Mouse (Mus musculus) limb, embryonic 15.5 days (tissue): Measurements from ENCODE around the gene Ldb2. TPM values are rescaled to one million over a fixed set of nuclear protein-coding genes. Genes with fewer than 3 reads are reported as not detected.

ENCODE experiments used
- ATAC-seq: fragments of 200-750 bp; cut with Nextera tagmentation; 2 replicates; pipeline ENCODE4 v1.8.0; 2017; ENCODE audit warnings: low read depth, moderate TSS enrichment; ENCODE audit not compliant: insufficient number of reproducible peaks, low FRiP score, low TSS enrichment
- H3K27ac ChIP-seq: fragments of 300-500 bp; sonication (generic); 2 replicates; pipeline ENCODE4 v1.5.1; 2015; ENCODE audit warnings: moderate library complexity, mild to moderate bottlenecking, inconsistent platforms
- H3K27me3 ChIP-seq: fragments of 300-500 bp; sonication (generic); 2 replicates; pipeline ENCODE4 v1.6.1; 2015; ENCODE audit warnings: inconsistent platforms
- H3K36me3 ChIP-seq: fragments of 300-500 bp; sonication (generic); 2 replicates; pipeline ENCODE4 v1.6.1; 2015; ENCODE audit warnings: inconsistent platforms
- H3K4me1 ChIP-seq: fragments of 300-500 bp; sonication (generic); 2 replicates; pipeline ENCODE4 v1.6.1; 2015; ENCODE audit warnings: inconsistent platforms
- H3K4me2 ChIP-seq: fragments of 300-500 bp; sonication (generic); 2 replicates; pipeline ENCODE4 v1.6.1; 2015; ENCODE audit warnings: mild to moderate bottlenecking, inconsistent platforms
- H3K4me3 ChIP-seq: fragments of 300-500 bp; sonication (generic); 2 replicates; pipeline ENCODE4 v1.5.1; 2015; ENCODE audit warnings: mild to moderate bottlenecking, inconsistent platforms
- H3K9ac ChIP-seq: fragments of 300-500 bp; sonication (generic); 2 replicates; pipeline ENCODE4 v1.6.1; 2015; ENCODE audit warnings: inconsistent platforms
- H3K9me3 ChIP-seq: fragments of 300-500 bp; sonication (generic); 2 replicates; pipeline ENCODE4 v1.6.1; 2016; ENCODE audit warnings: inconsistent platforms
- WGBS: fragments of 180-500 bp; shearing (Covaris S2); methylation state at CpG from one replicate; pipeline ENCODE4 v1.1.7; 2015; 5-methylcytosine and 5-hydroxymethylcytosine counted together
- polyA plus RNA-seq: library from polyadenylated mRNA; unstranded; fragments of >200 nt; fragmentation: Nextera tagmentation; extraction: Ambion mirVana; gene quantifications from 2 replicates; pipeline ENCODE4 v1.2.1, GENCODE M21; 2015

The Ldb2 gene
- polyA plus RNA-seq, 1 experiment from 2014 or later, result 57.9 TPM

DNA sequence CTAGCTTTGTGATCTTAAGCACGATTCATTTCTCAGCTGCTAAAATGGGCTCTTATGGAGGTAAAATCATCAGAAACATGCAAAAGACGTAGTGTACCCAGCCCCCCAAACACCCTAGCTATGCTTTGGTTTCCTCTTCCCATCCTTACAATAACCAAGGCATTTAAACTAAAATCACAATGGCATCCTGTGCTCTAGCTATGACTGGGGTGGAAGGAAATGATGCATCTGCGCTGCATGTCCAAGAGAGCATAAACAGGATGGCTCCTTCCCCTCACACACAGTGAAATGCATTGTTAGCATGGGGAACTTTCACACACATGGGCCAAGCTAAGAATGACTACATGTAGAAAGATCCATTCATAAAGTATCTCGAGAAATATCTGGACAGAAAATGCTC is 40.3 kb downstream of the Ldb2 start:
- H3K27me3 ChIP-seq, result no peaks in the 10 kb centered on the region
- WGBS, result 81% methylated on average over 4 of the region's 4 CpGs

DNA sequence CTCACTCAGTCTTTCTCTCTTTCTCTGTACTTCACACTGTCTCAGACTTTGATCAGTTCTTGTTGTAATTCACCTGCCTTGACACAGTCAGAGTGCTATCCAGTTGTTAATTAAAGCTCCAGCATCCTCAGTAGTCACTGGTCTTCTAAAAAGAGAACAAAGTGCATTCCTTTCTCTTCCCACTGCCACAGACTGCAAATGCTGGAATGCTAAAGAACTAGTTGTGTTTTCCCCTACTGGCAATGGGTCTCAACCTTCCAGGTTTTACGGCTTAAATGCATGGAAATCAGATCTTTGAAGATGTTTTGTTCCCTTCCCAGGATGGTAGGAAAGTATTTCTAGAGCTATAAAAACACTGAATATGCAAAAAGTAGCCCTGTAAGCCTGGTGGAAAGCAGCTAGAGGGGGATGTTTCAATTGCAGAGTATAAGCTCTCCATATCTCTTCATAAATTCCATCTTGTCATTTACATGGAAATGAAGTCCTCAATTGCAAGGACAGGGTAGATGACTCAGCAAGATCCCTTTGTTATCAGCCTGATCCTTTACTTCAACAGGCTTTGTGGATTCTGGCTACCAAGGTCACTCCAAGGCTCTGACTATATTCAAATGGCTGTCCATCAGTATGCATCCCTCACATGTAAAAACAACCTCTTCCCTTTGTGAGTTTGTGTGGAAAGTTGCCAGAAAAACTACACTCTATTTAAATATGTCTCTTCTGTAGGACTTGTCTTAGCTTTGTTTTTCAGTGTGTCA is 45.1 kb downstream of the Ldb2 start:
- H3K9ac ChIP-seq, result no peak overlapping the region
- no peak overlapping the region for H3K27ac ChIP-seq
- H3K4me3 ChIP-seq, result no peak overlapping the region
- no peaks in the 10 kb centered on the region for H3K4me1 ChIP-seq
- ATAC-seq, result no peak
- no peaks in the 10 kb centered on the region; the same call in 1 of the 2 replicates for H3K9me3 ChIP-seq
- H3K27me3 ChIP-seq, result no peaks in the 10 kb centered on the region
- WGBS, result 62% methylated on average over 1 of the region's 1 CpGs
- H3K4me2 ChIP-seq, result no peak overlapping the region
- no peaks in the 10 kb centered on the region for H3K36me3 ChIP-seq

More for the DNA sequence above, 40.3 kb downstream of the Ldb2 start:
- ATAC-seq, result no peak
- H3K36me3 ChIP-seq, result no peaks in the 10 kb centered on the region
- H3K27ac ChIP-seq, result no peak overlapping the region
- no peak overlapping the region for H3K4me2 ChIP-seq
- H3K9ac ChIP-seq, result no peak overlapping the region
- no peak overlapping the region for H3K4me3 ChIP-seq
- no peaks in the 10 kb centered on the region for H3K4me1 ChIP-seq
- no peaks in the 10 kb centered on the region for H3K9me3 ChIP-seq

DNA sequence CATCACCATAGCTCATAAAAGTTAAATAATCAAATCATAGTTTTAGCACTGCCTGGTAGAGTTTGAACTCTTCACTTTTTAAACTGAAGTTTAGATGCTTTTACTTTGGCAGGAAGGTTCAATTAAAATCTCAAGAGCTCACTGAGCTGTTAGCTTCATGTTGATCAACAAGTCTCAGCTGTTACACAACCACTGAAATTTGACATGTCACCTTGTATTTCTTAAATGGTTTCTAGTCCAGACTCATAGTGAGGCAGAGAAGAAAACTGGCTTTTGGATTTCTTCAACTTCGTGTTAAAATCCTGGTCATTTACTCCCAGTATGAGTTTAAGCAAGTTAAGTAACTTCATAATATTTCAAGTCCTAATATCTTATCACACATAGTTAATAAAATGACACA is 53.8 kb downstream of the Ldb2 start:
- WGBS, result 66% methylated on average over 1 of the region's 1 CpGs
- H3K36me3 ChIP-seq, result no peaks in the 10 kb centered on the region
- no peak overlapping the region for H3K4me3 ChIP-seq
- no peak overlapping the region for H3K9ac ChIP-seq
- ATAC-seq, result no peak
- H3K4me2 ChIP-seq, result no peak overlapping the region
- no peak overlapping the region for H3K27ac ChIP-seq
- no peaks in the 10 kb centered on the region for H3K27me3 ChIP-seq
- H3K9me3 ChIP-seq, result no peaks in the 10 kb centered on the region
- no peaks in the 10 kb centered on the region for H3K4me1 ChIP-seq

DNA sequence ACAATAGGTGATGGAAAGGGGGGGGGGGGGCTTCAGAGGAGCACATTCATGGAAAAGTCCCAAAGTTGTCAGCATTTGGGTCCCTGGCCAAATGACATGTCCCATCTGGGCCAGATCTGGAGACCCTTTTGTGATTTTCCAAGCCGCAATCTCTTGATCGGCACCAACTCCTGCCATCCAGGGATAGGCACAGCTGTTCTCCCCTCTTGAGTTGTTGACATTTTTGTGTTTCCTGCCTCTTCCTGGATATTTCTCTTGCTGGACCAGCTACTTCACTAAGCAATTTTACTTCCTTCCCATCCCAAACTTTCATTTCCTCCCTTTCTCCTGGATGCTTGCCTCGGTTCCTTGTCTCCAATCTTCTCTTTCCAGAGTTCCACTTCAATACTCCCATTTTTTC is 63.1 kb downstream of the Ldb2 start:
- H3K4me2 ChIP-seq, result no peak overlapping the region
- H3K4me1 ChIP-seq, result no peaks in the 10 kb centered on the region
- no peaks in the 10 kb centered on the region for H3K9me3 ChIP-seq
- WGBS, result 86% methylated on average over 3 of the region's 3 CpGs
- no peak overlapping the region for H3K9ac ChIP-seq
- no peaks in the 10 kb centered on the region for H3K36me3 ChIP-seq
- H3K4me3 ChIP-seq, result no peak overlapping the region
- no peak for ATAC-seq
- no peaks in the 10 kb centered on the region for H3K27me3 ChIP-seq
- H3K27ac ChIP-seq, result no peak overlapping the region

DNA sequence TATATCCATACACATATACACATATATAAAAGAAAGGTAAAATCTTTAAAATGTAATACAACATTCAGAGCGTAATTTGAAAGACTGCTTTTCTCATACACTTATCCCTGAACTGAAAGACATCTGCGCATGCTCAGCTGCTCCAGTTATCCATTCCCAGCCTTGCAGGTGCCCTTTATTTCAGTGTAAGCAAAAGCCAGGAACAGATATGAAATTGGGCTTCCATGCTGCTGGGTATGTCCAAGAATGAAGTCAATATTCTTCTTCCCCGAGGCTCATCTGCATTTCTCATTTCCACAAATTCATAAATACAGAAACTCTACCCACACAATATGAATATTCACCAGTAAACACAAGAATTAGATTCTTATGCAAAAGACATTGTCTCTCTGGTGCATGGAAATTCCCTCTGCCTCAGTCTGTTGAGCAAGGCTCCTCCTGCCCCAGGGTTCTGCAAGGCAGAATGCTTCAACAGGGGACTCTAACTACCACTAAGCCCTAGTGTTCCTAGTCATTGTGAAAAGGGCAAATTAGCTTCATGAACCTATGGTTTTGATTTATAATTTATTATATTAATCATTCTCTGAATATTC is 65.3 kb downstream of the Ldb2 start:
- Histone ChIP-seq H3K27ac (no peak overlapping the region), H3K4me2 (no peak overlapping the region), H3K27me3 (no peaks in the 10 kb centered on the region), H3K36me3 (no peaks in the 10 kb centered on the region), H3K9ac (no peak overlapping the region), H3K4me1 (no peaks in the 10 kb centered on the region), H3K9me3 (no peaks in the 10 kb centered on the region), H3K4me3 (no peak overlapping the region)
- WGBS, result 90% methylated on average over 3 of the region's 3 CpGs
- ATAC-seq, result no peak

DNA sequence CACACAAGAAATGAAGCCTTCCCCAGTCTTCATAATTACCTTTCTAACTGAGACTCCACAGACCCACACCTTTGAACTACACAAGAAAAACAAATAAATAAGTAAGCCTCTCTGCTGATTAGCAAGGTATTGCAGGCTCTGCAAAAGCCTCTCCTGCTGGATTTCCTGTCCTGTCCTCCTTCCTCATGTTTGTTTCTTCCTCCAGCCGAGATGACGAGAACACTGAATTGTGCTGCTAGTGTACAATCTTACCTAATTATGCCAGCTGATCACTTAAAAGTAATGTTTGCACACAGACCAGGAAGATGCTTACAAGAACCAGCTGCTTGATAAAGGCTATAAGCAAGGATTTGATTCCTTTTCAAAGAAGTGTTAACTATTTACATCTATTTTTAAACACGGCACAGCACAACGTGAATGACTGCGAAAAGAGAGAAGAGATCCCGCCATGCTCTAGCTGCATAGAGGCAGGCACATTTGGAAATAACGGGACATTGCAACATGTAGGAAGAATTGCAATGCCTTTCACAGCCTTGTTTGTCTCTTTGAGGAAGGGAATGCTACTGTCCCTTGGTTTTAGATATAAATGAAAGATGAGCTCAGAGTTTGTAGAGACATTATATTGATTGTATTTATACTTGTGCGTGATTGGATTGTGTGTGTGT is 69.7 kb downstream of the Ldb2 start:
- no peak overlapping the region for H3K27ac ChIP-seq
- no peak overlapping the region for H3K4me3 ChIP-seq
- H3K9ac ChIP-seq, result no peak overlapping the region
- no peak overlapping the region for H3K4me2 ChIP-seq
- no peaks in the 10 kb centered on the region for H3K4me1 ChIP-seq
- H3K27me3 ChIP-seq, result no peaks in the 10 kb centered on the region
- no peaks in the 10 kb centered on the region for H3K9me3 ChIP-seq
- WGBS, result 66% methylated on average over 8 of the region's 8 CpGs
- H3K36me3 ChIP-seq, result no peaks in the 10 kb centered on the region
- no peak for ATAC-seq

DNA sequence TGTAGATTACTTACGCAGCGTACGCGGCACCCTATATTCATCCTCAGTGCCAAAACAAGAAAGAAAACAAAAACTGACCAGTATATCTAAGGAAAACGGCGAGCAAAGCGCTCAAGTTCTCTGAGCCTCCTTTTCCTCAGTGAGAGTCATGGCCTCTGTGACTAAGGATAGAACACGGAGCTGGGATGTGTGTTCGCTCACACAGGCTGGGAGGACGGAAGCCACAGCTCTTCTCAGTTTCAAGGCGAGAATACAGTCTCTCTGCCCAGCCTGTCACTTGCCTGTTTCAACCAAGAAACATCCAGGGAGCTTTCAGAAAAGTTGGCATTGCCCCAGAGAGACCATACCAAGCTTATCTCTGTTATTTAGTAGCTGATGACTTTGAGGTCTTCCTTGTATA is 71.5 kb downstream of the Ldb2 start:
- ATAC-seq, result no peak
- WGBS, result 87% methylated on average over 11 of the region's 11 CpGs
- Histone ChIP-seq H3K4me3 (no peak overlapping the region), H3K4me1 (no peaks in the 10 kb centered on the region; the same call in 1 of the 2 replicates), H3K27ac (no peak overlapping the region), H3K9ac (no peak overlapping the region), H3K9me3 (no peaks in the 10 kb centered on the region), H3K27me3 (no peaks in the 10 kb centered on the region), H3K4me2 (no peak overlapping the region), H3K36me3 (no peaks in the 10 kb centered on the region)

DNA sequence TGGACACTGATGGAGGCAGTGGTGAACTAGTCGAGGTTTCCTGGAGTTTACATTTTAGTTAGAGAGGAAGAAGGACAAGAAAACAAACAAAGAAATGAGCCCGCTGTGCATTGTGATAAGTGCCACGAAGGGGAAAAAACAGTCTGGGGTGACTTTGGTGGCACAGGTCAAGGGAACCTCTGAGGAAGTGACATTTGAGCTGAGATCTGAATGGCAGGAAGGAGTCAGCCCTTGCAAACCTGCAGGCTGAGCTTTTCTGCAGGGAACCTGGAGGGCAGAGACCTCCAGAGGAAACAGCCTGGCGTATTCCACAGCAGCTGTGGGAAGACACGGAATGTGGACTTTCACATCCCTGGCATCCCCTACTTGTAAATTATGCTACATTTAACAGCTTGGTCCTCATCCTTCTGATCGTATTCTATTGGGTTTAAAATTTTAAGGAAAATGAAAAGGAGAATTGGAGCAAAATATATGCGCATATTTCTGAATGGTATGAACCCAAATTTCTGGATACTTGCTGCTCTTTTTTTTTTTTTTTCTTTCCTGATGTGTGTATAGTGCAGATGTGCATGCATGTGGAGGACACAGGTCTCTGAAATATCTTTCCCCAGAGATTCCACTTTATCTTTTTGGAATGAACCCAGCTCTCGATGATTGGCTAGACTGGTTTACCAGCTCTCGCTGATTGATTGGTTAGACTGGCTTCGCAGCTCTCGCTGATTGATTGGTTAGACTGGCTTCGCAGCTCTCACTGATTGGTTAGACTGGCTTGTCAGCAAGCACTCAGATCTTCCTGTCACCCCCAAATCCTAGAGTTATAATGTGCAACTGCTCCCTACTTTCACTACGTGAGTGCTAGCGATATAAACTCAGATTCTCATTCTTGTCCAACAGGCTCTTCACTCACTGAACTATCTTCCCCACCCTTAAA is 72.7 kb downstream of the Ldb2 start:
- no peak overlapping the region for H3K4me3 ChIP-seq
- 66% methylated on average over 14 of the region's 14 CpGs for WGBS
- no peak overlapping the region for H3K9ac ChIP-seq
- no peaks in the 10 kb centered on the region for H3K36me3 ChIP-seq
- no peak overlapping the region for H3K4me2 ChIP-seq
- no peaks in the 10 kb centered on the region; the same call in 1 of the 2 replicates for H3K4me1 ChIP-seq
- H3K27me3 ChIP-seq, result no peaks in the 10 kb centered on the region
- no peak for ATAC-seq
- H3K27ac ChIP-seq, result no peak overlapping the region
- H3K9me3 ChIP-seq, result no peaks in the 10 kb centered on the region

DNA sequence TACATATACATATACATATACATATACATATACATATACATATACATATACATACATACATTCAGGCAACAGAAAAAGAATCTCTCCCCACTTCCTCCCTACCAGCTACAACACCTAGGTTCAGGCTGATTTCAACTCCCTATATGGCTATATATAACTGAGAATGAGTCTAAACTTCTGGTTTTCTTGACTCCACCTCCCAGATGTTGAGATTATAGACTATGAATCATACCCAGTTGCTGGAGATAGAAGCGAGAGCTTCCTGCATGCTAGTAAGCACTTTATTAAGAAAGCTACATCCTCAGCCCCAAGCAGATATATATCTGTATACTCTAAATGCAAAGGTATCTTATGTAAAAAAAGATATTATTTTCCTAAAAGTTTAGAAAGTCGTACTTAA is 74.0 kb downstream of the Ldb2 start:
- WGBS, result 86% methylated on average over 2 of the region's 2 CpGs
- no peaks in the 10 kb centered on the region for H3K36me3 ChIP-seq
- no peak for ATAC-seq
- H3K27me3 ChIP-seq, result no peaks in the 10 kb centered on the region
- no peak overlapping the region for H3K27ac ChIP-seq
- H3K9me3 ChIP-seq, result no peaks in the 10 kb centered on the region
- H3K4me2 ChIP-seq, result no peak overlapping the region
- no peaks in the 10 kb centered on the region; the same call in 1 of the 2 replicates for H3K4me1 ChIP-seq
- no peak overlapping the region for H3K4me3 ChIP-seq
- H3K9ac ChIP-seq, result no peak overlapping the region

DNA sequence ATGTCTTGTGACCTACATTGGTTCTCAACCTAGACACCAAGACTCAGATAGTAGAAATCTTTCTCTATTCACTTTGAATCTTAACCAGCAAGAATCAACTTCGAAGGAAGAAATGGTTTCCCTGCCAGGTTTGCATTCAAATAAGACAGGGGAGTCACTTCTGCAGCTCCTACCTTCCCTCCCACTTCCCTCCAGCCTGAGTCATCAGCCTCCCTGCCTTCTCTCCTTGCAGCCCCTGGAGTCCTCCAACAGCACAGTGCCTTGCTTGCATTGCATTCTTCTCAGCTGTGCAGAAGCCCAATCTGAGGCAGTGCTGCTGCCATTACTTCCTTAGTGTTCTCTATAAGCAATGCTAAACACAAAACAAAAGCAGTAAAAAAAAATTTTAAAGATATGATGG is 79.6 kb downstream of the Ldb2 start:
- WGBS, result 87% methylated on average over 1 of the region's 1 CpGs
- no peak for ATAC-seq
- H3K9me3 ChIP-seq, result no peaks in the 10 kb centered on the region

DNA sequence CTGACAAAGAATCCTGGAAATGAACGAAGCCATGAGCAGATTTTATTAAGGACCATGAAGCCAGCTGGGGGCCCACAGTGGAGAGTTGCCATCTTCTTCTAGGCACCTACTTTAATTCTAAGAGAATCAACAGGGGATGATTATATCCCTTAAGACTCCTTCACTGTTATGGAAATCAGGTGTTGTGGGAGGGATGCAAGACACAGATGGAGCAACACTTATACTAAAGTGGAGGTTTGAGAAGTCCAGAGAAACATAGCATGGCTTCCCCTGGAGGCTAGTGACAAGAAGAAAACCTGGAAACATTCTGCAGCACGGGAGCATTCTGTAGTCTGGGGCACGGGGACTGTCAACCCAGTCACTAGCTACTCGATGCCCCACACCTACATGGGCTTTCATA is 85.0 kb downstream of the Ldb2 start:
- Histone ChIP-seq H3K4me3 (no peak overlapping the region), H3K27ac (no peak overlapping the region), H3K27me3 (no peaks in the 10 kb centered on the region), H3K4me2 (no peak overlapping the region), H3K4me1 (peaks cover 10% of the 10 kb centered on the region), H3K9me3 (no peaks in the 10 kb centered on the region), H3K9ac (no peak overlapping the region), H3K36me3 (no peaks in the 10 kb centered on the region)
- no peak for ATAC-seq
- WGBS, result 47% methylated on average over 4 of the region's 4 CpGs

More for the DNA sequence above, 79.6 kb downstream of the Ldb2 start:
- no peaks in the 10 kb centered on the region; the same call in 1 of the 2 replicates for H3K4me1 ChIP-seq
- H3K36me3 ChIP-seq, result no peaks in the 10 kb centered on the region
- H3K9ac ChIP-seq, result no peak overlapping the region
- no peak overlapping the region for H3K27ac ChIP-seq
- H3K4me3 ChIP-seq, result no peak overlapping the region
- no peak overlapping the region for H3K4me2 ChIP-seq
- no peaks in the 10 kb centered on the region for H3K27me3 ChIP-seq
